Mouse (Mus musculus): Measurements from ENCODE around the gene Slc7a1. TPM values are rescaled to one million over a fixed set of nuclear protein-coding genes. Genes with fewer than 3 reads are reported as not detected.
A peak's percentile ranks its signal among the peaks of the same experiment; 100 is the strongest.
"Not testable (repeated sequence)": the region's sequence is repeated elsewhere in the genome, so short reads cannot be mapped to it uniquely, and the experiment has no call there.

The Slc7a1 gene
- total RNA-seq, 2 experiments from 2014 or later = 28.1 to 28.5 TPM

DNA sequence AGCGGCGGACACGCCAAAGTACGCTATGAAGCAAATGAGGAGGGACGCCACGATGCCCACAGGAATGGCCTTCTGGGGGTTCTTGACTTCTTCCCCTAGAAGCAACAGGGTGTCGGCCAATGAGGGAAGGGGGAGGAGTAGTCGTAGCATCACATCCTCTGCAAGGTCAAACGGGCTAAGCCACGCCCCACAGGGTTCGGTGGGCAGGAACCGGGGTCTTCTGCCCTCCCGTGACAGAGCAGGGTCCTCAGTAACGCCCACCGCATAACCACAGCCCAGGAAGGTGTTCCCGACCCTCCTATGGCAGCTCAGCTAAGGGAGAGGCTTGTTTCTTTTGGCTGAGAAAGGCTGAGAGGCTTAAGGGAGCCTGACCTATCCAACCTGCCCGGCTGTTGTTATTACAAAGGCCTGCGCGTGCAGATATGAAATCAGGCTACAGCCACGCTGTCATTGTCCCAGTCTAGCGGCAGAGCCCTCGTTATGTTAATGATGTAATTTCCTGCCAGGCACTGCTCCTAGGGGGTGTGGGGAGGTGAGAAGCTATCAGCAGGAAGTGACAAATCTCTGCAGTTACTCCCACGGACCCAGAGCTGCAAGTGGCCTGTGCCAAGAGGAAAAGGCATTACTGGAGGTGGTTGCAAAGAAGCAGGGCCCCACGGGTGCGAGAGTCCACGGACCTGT, 57.5 kb downstream of the Slc7a1 start:
- intact Hi-C loops (cut with DNase I) = no loop called here
- peak; percentile 33 to 34 for DNase-seq (ENCODE audit: low spot score in 2 of 2)

DNA sequence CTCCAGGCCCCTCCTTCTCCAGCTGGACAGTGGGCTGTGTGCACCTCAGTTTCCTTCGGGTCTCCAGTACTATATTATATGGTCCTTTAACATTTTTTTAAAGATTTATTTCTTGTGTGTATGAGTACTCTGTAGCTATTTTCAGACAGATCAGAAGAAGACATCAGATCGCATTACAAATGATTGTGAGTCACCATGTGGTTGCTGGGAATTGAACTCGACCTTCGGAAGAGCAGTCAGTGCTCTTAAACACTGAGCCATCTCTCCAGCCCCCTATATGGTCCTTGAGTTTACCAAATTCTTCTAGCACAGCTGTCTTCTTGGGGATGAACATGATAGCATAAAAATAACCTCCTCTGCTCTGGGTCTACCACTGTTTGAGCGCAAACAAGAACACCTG, 60.6 kb downstream of the Slc7a1 start:
- intact Hi-C loops (cut with DNase I) = no loop called here
- DNase-seq (ENCODE audit: low spot score in 2 of 2) = no peak

DNA sequence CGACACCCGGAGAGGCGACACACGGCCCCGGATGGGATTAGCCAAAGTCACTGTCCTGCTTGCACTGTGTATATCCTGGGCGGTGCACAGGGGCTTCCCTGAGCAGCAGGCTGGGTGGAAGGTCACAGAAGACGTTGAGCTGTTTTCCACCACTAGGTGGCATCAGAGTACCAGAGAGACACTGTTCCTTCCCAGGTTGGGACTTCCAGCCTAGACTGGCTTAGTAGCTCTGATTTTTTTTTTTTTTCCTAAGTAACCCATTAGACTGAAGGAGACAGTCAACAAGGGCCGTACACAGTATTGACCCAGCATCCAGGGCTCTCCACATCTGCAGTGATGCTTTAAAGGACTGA, 67.1 kb downstream of the Slc7a1 start:
- peak; percentile 50 to 61 for DNase-seq (ENCODE audit: low spot score in 2 of 2)
- intact Hi-C loops (cut with DNase I) = loop anchor here (1.0 to 2.0 kb wide), 2 partner anchors 119 to 460 kb away; no protein-coding TSS in a partner anchor

DNA sequence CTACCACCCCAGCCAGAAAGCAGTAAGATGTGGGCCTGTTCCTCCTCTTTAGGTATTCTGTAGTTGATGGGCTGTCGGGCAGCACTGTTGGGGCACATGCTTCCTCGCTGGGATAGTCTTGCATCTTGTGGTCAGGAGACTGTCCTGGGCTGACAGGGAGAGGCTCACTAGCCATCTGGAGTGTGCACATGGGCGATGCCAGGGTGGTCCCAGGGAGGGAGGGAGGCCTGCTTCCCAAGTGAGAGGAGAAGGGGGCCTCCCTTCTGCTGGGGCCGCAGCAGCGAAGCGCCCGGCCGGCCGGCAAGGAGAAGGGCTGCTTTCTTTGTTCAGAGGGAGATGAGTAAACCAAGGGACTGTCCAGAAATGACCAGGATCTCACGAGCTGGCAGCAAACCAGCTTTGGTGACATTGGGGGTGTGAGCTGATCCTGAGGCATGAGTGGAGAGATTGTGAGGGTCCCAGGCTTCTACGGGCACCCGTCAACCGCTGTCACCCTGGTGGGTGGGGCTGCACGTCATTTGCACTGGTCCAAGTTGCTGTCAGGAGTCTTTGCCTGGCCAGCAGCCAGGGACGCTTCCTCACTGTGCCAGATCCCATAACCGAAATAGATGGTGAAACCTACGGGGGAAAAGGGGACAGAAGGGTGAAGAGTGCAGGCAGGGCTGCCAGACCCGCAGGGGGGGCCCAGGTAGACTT, 67.6 kb downstream of the Slc7a1 start:
- intact Hi-C loops (cut with DNase I) = loop anchor here (1.0 to 2.0 kb wide), 2 partner anchors 119 to 461 kb away; no protein-coding TSS in a partner anchor
- DNase-seq (ENCODE audit: low spot score in 2 of 2) = no peak

DNA sequence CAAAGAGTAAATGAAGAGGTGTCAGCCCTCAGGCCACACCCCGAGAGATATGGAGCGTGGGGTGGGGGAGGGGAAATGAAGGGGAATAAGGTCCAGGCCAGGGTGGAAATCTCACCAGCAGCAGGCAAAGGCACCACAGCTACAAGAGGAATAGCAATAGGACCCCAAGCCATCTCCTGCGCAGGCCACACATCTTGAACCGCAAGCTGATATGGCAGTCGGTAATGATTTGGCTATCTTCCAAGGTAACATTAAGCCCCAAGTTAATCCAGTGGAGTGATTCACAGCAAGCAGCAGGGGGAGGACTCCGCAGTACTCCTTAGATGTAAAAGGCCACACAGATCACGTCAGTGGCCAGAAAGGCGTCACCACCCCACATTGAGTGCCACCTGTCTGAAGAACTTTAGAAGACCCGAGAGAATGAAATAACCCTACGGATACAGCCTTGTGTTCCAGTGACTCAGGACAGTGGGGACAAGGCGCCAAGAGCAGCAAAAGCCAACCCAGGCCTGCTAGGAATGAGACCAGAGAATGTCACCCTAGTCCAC, 68.4 kb downstream of the Slc7a1 start:
- no peak for DNase-seq (ENCODE audit: low spot score in 2 of 2)
- intact Hi-C loops (cut with DNase I) = no loop called here

DNA sequence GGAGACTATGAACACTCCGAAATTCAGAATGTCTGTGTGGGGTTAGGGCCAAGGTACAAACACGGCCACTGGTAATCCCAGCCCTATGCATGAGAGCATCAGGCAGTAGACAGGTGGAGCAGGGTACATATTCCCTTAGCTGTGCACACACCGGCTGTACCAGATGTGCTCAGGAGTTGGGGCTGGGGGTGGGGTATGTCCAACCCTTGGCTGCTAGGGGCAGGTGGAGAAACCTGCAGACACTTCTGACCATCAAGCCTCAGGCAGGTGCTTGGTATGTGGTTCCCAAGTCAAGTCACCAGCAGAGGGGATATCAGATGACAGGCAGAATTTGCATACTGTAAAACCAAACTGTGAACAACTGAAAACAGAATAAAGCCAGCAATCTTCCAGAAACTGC, 70.7 kb downstream of the Slc7a1 start:
- intact Hi-C loops (cut with DNase I) = no loop called here
- no peak for DNase-seq (ENCODE audit: low spot score in 2 of 2)

DNA sequence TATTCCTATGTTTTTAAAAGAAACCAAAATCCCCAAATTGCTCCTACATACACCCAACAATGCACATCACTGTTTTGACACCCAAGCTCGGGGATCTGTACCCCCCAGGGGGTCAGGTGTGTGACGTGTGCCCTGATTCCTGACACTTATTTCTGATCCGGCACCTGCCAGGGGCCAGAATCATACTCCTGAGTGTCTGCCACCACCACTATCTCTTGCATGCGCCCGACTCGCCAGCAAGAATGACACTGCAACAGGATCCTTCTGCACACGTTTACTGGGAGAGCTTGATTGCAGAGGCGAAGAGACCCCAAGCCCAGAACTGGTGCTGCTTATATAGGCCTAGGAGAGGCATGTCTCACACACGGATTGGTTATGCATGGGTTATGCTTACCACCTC, 73.4 kb downstream of the Slc7a1 start:
- intact Hi-C loops (cut with DNase I); DNase-seq (ENCODE audit: low spot score in 2 of 2): not testable (repeated sequence)

DNA sequence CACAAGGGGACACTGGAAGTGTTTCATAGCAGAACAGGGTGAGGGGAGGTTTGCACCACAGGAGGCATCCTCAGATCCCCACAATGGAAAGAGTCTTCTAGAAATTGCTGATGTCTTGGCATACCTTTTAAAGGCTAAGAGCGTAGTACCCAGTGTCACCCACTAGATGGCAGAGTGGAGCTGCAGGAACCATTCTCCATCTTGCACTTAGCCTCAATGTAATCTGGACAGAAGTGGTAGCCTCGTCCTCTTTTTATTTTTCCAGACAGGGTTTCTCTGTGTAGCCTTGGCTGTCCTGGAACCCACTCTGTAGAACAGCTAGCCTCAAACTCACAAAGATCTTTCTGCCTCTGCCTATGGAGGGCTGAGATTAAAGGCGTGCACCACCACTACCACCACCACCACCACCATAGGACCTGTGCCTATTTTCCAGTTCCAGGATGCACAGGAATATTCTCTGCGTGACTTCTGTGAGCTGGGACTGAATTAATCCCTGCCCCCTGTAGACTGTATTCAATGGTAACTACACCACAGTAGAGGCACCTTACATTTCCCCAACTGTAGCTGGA, 74.3 kb downstream of the Slc7a1 start:
- intact Hi-C loops (cut with DNase I) = loop anchor here (2.0 kb wide), 1 partner anchor 127 kb away; no protein-coding TSS in a partner anchor
- DNase-seq (ENCODE audit: low spot score in 2 of 2) = no peak

DNA sequence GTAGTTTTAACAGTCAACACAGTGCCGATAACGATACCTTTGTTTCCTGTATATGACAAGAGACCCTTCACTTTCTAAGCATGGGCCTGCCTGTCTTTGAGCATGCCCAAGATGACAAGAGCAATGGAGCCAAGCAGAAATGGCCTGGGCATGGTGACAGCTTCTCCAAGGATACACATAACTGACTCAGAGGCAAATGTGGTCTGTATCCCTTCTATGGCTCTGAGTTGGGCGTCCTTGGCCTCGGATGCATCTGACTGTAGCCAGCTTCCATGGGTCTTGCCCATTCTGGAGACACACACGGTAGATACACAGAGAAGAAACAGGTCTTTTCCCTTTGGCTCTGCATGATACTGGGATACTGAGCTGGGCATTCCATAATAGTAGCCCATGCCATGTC, 84.8 kb downstream of the Slc7a1 start:
- DNase-seq (ENCODE audit: low spot score in 2 of 2) = no peak
- intact Hi-C loops (cut with DNase I) = no loop called here

DNA sequence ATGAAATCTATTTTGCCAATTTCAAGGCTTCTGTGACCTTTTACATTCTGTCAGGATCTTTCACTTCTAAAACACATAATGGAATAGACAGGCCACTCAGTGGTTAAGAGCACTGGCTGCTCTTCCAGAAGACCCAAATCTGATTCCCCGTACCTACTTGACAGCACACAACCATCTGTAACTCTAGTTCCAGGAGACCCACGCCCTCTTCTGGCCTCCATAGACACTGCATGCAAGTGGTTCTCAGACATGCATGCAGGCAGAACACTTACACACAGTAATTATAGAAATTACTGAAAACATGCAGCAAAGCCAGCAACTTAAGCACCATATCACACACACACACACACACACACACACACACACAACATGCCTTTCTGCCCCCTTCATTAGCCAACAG, 87.3 kb downstream of the Slc7a1 start:
- DNase-seq (ENCODE audit: low spot score in 2 of 2) = no peak
- intact Hi-C loops (cut with DNase I) = no loop called here

DNA sequence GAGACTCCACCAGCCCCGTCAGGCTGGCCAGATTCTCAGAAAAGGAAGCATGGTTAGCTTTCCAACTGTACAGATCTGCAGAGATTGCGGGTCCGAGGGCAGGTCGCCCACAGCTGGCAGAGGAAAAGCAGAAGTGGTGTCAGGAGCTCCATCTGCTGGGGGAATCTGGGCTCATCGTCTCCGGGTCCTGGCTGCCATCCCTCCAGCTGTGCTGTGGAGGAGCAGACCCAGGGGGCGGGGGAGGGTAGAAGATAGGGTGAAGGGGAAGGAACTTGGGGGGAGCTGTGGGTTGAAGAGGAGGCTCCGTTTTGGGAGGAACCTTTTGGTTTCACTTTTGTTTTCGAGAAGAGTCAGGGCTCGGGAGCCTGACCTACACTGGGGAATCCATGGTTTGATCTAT, 88.9 kb downstream of the Slc7a1 start:
- intact Hi-C loops (cut with DNase I) = no loop called here
- no peak for DNase-seq (ENCODE audit: low spot score in 2 of 2)

DNA sequence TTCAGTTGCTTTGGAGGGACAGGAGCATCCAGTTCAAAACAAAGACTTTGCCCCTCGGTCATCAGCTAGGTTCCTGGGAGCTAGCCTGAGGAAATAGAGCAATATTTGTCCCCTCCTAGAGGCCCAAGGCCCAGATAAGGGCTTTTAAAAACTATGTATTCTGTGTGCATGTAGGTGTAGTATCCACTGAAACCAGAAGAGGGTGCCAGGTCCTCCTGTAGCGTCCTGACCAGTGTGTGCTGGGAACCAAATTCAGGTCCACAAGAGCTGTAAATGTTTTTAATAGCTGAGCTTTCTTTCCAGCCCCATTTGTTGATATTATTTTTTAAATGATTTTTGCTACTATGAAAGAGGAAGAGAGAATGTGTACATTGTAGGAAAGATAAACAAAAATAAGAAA, 95.6 kb downstream of the Slc7a1 start:
- intact Hi-C loops (cut with DNase I) = no loop called here
- no peak for DNase-seq (ENCODE audit: low spot score in 2 of 2)

DNA sequence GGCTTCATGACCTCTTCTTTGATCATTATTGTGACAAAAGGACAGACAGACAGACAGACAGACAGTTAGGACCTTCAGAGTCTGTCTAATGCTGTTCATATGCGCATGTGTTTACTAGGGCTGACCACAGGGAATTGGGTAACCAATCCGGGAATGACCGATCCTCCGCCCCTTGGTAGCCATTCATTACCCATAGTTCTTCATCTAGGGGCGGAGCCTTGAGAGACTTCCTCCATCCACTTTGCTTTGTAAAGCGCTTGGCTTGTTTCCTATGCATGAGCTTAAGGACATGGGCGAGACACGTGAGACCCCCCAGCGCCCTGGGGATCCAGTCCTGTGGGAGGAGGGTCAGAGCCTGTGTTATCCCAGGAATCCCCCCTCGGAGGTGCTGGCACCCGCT, 96.7 kb downstream of the Slc7a1 start:
- intact Hi-C loops (cut with DNase I) = no loop called here
- DNase-seq (ENCODE audit: low spot score in 2 of 2) = no peak

DNA sequence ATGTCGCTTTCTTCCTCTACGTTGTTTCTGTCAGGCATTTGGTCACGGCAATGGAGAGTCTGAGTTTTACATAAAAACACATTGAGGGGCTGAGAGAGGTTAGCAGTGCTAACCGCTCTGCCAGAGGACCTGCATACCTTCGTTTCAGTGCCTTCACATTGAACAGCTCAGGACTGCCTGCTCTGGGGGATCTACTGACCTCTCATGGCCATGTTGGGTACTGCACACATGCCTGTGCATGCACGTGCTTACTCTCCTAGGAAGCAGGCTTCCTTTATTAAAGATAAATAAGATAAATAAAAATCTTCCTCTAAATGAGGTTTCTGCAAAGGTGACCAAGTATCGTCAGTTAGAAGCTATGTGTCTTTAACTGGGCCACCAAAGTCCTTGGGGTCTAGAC, 106.4 kb downstream of the Slc7a1 start:
- DNase-seq (ENCODE audit: low spot score in 2 of 2) = no peak
- intact Hi-C loops (cut with DNase I) = no loop called here

DNA sequence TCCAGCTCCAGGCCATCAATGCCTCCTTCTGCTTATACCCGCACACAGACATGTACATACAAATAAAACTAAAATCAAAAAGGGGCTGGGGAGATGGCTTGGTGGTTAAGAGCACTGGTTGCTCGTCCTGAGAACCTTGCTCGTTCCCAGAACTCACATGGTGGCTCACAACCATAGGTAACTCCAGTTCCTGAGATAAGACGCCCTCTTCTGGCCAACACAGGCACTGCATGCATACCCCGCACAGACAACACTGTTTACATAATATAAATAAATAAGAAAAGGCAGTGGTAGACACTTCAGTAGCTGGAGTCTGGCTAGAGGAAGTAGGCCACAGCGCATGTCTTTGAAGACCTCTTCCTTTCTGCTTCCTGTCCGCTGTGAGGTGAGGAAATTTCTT, 106.8 kb downstream of the Slc7a1 start:
- intact Hi-C loops (cut with DNase I) = no loop called here
- DNase-seq (ENCODE audit: low spot score in 2 of 2) = no peak

DNA sequence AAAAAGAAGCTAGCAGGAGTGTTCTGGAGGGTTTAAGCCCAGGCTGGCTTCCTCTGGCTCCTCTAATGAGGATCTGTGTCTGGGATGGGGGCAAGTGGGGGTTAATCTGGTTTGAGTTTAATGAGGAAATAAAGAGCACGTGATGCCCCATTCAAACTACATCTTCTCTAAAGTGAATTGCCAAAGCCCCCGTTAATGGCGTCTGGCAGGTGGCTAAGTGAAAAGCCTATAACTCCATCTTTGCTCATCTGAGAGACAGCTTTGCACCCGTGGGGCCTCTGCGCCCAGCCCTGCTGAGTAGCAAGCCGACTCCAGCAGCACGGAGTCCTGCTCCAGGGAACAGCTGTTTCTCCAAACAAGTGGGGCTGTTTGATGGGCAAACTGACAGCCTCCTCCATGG, 109.8 kb downstream of the Slc7a1 start:
- DNase-seq (ENCODE audit: low spot score in 2 of 2) = no peak
- intact Hi-C loops (cut with DNase I) = no loop called here

DNA sequence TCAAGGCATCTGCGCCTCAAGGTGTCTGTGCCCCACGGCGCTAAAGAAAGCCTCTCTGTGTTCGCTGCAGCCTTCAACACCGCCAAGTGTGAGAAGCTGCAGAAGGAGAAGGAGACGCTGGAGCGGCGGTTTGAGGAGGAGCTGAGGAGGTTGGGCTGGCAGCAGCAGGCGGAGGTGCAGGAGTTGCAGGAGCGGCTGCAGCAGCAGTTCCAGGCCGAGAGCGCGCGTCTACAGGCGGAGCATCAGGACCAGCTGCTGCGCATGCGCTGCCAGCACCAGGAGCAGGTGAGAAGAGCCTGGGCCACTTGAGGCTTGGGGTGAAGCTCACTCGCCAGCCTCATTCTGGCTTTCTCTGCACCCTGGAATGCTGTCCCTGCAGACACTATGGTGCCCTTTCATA, 110.9 kb downstream of the Slc7a1 start:
- DNase-seq (ENCODE audit: low spot score in 2 of 2) = no peak
- intact Hi-C loops (cut with DNase I) = no loop called here

DNA sequence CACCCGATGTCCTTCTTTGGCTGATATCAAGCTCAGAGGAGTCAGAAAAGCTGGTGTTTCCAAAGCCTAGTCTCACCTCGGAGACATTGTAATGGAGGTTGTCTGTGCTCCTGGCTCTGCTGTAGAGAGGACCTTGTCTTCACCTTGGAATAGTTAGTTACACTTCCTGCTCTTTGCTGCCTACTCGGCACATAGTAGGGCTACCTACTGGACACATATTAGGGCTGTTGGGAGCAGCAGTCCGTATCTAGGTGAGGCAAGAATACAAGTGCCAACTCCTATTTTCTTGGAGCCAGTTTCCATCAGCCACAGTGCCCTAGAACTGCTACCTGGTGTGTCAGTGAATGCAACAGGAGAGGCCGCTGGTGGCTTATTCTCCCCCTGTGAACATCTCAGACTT, 112.2 kb downstream of the Slc7a1 start:
- DNase-seq (ENCODE audit: low spot score in 2 of 2) = no peak
- intact Hi-C loops (cut with DNase I) = no loop called here

DNA sequence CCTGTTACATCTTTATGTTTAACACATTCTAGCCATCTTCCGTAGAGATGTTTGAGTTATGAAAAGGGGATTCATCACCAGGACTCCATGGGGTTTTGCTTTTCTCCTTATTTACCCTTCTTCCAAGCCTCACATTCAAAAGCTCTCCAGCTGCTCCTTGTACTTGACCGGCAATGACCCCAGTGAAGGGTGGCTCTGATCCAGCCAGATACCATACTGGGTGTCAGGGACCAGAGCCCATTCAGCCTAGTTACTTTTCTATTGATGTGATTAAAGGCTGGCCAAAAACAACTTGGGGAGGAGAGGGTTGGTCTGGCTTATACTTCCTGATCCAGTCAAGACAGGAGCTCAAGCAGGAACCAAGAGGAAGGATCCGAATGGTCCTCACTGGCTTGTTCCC, 116.1 kb downstream of the Slc7a1 start:
- no peak for DNase-seq (ENCODE audit: low spot score in 2 of 2)
- intact Hi-C loops (cut with DNase I) = no loop called here

DNA sequence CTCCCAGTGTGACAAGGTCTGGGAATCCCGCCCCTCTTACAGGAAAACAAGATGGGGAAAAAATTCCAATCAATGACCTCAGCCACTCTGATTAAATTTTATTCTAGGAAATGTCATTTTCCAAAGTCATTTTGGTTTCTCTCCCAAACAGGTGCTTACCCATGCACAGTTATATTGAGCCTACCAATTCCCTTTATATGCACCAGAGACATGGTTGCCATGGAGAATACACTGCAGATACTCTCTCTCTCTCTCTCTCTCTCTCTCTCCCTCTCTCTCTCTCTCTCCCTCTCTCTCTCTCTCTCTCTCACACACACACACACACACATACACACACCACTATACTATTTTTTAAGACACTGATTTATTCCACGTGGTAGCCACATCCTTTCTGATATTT, 116.5 kb downstream of the Slc7a1 start:
- no peak for DNase-seq (ENCODE audit: low spot score in 2 of 2)
- intact Hi-C loops (cut with DNase I) = no loop called here

DNA sequence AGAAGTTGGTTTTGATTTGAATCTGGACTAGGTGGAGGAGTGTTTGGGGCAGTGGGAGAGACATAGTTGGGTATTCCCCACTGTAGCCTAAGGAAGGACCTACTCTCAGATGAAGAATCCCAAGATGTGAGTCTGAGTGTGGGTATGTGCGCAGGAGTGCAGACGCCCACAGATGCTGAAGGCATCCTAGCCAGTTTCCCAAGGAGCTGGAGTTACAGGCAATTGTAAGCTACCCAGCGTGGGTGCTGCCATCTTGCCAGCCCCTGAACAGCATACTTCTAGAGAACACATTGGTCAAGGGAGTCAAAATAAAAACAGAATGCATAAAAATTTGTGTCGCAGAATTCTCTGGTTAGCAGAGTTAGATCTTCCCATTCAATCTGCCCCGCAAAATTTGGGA, 117.1 kb downstream of the Slc7a1 start:
- intact Hi-C loops (cut with DNase I) = no loop called here
- DNase-seq (ENCODE audit: low spot score in 2 of 2) = peak; percentile 27 to 53
